Mouse (Mus musculus) liver, embryonic 16.5 days (tissue): ENCODE data around the gene Uso1. TPM values are rescaled to one million over a fixed set of nuclear protein-coding genes. Genes with fewer than 3 reads are reported as not detected.
"Not testable (repeated sequence)": the region's sequence is repeated elsewhere in the genome, so short reads cannot be mapped to it uniquely, and the experiment has no call there.

Experiments used
- ATAC-seq: fragments of 200-750 bp; cut with Nextera tagmentation; 2 replicates; pipeline ENCODE4 v1.8.0; 2017; ENCODE audit warnings: low read depth, mild to moderate bottlenecking, moderate number of reproducible peaks, moderate library complexity
- H3K27ac ChIP-seq: fragments of 300-500 bp; sonication (generic); 2 replicates; pipeline ENCODE4 v1.5.1; 2014; ENCODE audit warnings: mild to moderate bottlenecking, low read length
- H3K27me3 ChIP-seq: fragments of 300-500 bp; sonication (generic); 2 replicates; pipeline ENCODE4 v1.6.1; 2014; ENCODE audit warnings: low read depth, low read length, mixed read lengths; ENCODE audit not compliant: control insufficient read depth, insufficient read depth
- H3K36me3 ChIP-seq: fragments of 300-500 bp; sonication (generic); 2 replicates; pipeline ENCODE4 v1.6.1; 2014; ENCODE audit warnings: mild to moderate bottlenecking; ENCODE audit not compliant: control insufficient read depth, insufficient read depth
- H3K4me1 ChIP-seq: fragments of 300-500 bp; sonication (generic); 2 replicates; pipeline ENCODE4 v1.6.1; 2014; ENCODE audit warnings: low read depth, low read length, mixed read lengths; ENCODE audit not compliant: control insufficient read depth
- H3K4me2 ChIP-seq: fragments of 300-500 bp; sonication (generic); 2 replicates; pipeline ENCODE4 v1.6.1; 2014; ENCODE audit warnings: low read depth, low read length, mixed read lengths
- H3K4me3 ChIP-seq: fragments of 300-500 bp; sonication (generic); 2 replicates; pipeline ENCODE4 v1.5.1; 2014; ENCODE audit warnings: low read depth, mild to moderate bottlenecking, low read length
- H3K9ac ChIP-seq: fragments of 300-500 bp; sonication (generic); 2 replicates; pipeline ENCODE4 v1.6.1; 2014; ENCODE audit warnings: low read depth, low read length
- H3K9me3 ChIP-seq: fragments of 300-500 bp; sonication (generic); replicated peaks from 2 replicates; pipeline ENCODE4 v1.6.1; 2016; ENCODE audit warnings: low read length; ENCODE audit not compliant: control insufficient read depth
- WGBS: fragments of 180-500 bp; shearing (Covaris S2); extraction: QIAGEN DNeasy Blood & Tissue Kit; methylation state at CpG from one replicate; pipeline ENCODE4 v1.1.7; 2014; ENCODE audit not compliant: insufficient replicate concordance; 5-methylcytosine and 5-hydroxymethylcytosine counted together
- polyA plus RNA-seq: library from polyadenylated mRNA; unstranded; fragments of >200 nt; fragmentation: Nextera tagmentation; extraction: Ambion mirVana; gene quantifications from 2 replicates; pipeline ENCODE4 v1.2.1, GENCODE M21; 2015

The Uso1 gene
- polyA plus RNA-seq, 1 experiment from 2014 or later, result 19.3 TPM

DNA sequence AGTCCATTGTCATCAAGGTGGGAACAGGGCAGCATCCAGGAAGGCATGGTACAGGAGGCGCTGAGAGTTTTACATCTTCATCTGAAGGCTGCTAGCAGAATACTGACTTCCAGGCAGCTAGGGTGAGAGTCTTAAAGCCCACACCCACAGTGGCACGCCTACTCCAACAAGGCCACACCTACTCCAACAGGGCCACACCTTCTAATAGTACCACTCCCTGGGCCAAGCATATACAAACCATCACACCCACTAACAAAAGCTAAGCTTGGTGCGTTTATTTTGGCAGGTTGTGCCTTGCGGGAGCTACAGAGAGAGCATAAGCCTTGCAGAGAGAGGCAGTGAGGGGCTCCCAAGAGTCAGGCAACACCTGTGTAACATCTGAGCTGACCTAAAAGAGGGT lies 4.7 kb upstream of the Uso1 start:
- not testable (repeated sequence) for H3K9ac ChIP-seq, H3K27me3 ChIP-seq, ATAC-seq, H3K36me3 ChIP-seq, H3K9me3 ChIP-seq
- H3K4me1 ChIP-seq, result peaks cover 37% of the 10 kb centered on the region
- H3K4me2 ChIP-seq, result peak overlapping the region; percentile 33; the same call in 1 of the 2 replicates
- H3K27ac ChIP-seq, result peak overlapping the region; percentile 57; the same call in 1 of the 2 replicates
- H3K4me3 ChIP-seq, result peak overlapping the region; percentile 43
- 54% methylated on average over 4 of the region's 4 CpGs for WGBS

- WGBS, result 65% methylated on average over 3 of the region's 3 CpGs
- no peak for ATAC-seq
- Histone ChIP-seq H3K27ac (no peak overlapping the region), H3K4me1 (peaks cover 32% of the 10 kb centered on the region), H3K4me2 (no peak overlapping the region), H3K9me3 (no peaks in the 10 kb centered on the region), H3K4me3 (no peak overlapping the region), H3K27me3 (no peaks in the 10 kb centered on the region), H3K9ac (no peak overlapping the region), H3K36me3 (peaks cover 5% of the 10 kb centered on the region)
Measured at GRCm38 (mm10) chr5:92134934-92135333, 2.8 kb upstream of the Uso1 start.

- Histone ChIP-seq H3K4me2 (peak overlapping the region; percentile 86), H3K4me1 (peaks cover 32% of the 10 kb centered on the region), H3K4me3 (peak overlapping the region; percentile 90), H3K9ac (peak overlapping the region; percentile 65; the same call in 1 of the 2 replicates), H3K27me3 (no peaks in the 10 kb centered on the region), H3K9me3 (no peaks in the 10 kb centered on the region), H3K36me3 (peaks cover 1% of the 10 kb centered on the region), H3K27ac (no peak overlapping the region)
- no peak for ATAC-seq
- 55% methylated on average over 9 of the region's 9 CpGs for WGBS
Measured at GRCm38 (mm10) chr5:92136536-92137238, 1.1 kb upstream of the Uso1 start.

DNA sequence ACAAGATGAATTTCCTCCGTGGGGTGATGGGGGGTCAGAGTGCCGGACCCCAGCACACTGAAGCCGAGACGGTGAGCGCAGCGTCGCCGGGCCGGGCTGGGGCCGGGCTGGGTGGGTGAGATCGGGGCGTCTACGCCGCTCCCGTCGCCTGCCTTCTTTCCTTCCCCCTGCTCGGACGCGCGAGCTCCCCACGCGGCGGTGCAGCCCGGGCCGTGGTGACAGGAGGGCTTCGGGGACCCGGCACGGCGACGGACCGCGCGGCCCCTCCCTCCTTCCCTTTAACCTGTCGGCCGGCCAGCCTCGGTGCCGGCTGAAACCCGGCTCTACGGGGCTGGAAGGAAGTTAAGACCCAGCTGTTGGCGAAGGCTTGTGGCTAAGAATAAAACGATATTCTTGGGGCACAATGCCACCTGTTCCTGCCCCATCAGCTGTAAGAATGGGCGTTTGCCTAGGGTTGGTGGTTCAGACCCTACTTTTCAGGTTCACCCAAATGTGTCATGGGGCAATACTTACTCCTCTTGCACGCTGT lies 419 bp downstream of the Uso1 start:
- peak; percentile 65 for ATAC-seq
- H3K36me3 ChIP-seq, result no peaks in the 10 kb centered on the region
- no peaks in the 10 kb centered on the region for H3K27me3 ChIP-seq
- peaks cover 32% of the 10 kb centered on the region for H3K4me1 ChIP-seq
- H3K4me3 ChIP-seq, result peak overlapping the region; percentile 90
- H3K27ac ChIP-seq, result peak overlapping the region; percentile 82
- H3K9me3 ChIP-seq, result no peaks in the 10 kb centered on the region
- H3K4me2 ChIP-seq, result peak overlapping the region; percentile 86
- peak overlapping the region; percentile 88 for H3K9ac ChIP-seq
- whole genome bisulfite sequencing, result under 1% methylated on average over 42 of the region's 43 CpGs

DNA sequence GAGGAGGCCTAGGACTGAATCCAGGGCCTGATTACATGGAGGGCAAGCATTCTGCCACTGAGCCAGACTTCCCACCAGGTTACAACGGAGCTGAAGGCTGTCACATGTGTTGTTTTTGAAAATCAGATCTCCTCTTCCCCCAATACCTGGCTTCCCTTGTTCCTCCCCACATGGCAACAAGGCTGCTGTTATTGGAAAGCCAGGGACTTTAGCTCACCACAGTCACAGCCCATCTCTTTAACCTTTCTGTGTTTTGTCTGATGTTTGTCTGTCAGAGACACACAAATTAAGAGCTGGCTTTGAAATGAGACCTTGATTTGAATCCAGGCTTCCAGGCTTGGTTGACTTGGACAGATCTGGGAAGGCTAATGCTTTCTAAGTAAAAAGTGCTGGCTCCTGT lies 1.5 kb downstream of the Uso1 start:
- no peak for ATAC-seq
- Histone ChIP-seq H3K4me1 (peaks cover 28% of the 10 kb centered on the region), H3K4me2 (peak overlapping the region; percentile 86), H3K9ac (peak overlapping the region; percentile 88; the same call in 1 of the 2 replicates), H3K4me3 (peak overlapping the region; percentile 90), H3K27ac (no peak overlapping the region), H3K9me3 (no peaks in the 10 kb centered on the region), H3K36me3 (no peaks in the 10 kb centered on the region), H3K27me3 (no peaks in the 10 kb centered on the region)
- WGBS, result 48% methylated on average over 1 of the region's 1 CpGs

DNA sequence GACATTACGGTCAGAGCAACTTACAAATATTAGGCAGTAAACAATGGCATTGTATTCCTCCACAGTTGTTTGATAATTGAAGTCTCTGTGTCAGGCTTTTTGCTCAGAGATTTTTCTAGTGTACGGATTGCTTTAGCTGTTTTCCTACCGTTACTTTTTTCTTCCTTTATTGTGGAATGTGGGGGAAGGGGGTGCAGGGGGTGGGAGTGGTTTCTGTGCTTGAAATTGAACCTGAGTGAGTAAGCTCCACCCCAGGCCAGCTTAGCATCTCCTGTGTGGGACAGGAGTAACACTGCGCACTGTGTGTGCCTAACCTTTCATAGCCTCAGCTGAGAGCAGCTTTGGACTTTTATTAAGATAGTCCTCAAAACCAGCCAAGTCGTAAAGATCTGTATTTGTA lies 4.0 kb downstream of the Uso1 start:
- no peak for ATAC-seq
- Histone ChIP-seq H3K4me1 (peaks cover 35% of the 10 kb centered on the region), H3K4me3 (no peak overlapping the region), H3K9me3 (no peaks in the 10 kb centered on the region), H3K36me3 (peaks cover 3% of the 10 kb centered on the region; the same call in 1 of the 2 replicates), H3K27ac (no peak overlapping the region), H3K9ac (no peak overlapping the region), H3K4me2 (no peak overlapping the region), H3K27me3 (no peaks in the 10 kb centered on the region)
- 80% methylated on average over 5 of the region's 5 CpGs for WGBS

DNA sequence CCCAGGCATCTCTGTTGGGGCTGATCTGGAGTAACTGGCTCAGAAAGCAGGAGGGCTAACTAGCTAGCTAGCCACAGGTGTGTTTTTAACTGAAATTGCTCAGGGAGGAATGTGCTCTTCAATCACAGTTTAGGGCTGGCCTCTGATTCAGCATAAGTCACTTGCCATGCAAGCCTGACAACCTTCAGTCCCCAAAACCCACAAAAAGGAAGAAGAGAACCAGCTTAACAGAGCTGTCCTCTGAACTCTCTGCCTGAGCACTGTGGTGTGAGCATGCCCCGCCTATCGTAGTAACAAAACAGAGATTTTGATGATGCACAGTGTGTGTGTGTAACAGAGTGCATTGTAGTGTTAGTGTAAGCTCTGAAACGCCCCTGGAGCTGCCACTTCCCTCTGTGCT lies 4.7 kb downstream of the Uso1 start:
- Histone ChIP-seq H3K36me3 (peaks cover 3% of the 10 kb centered on the region; the same call in 1 of the 2 replicates), H3K9ac (no peak overlapping the region), H3K27me3 (no peaks in the 10 kb centered on the region), H3K4me3 (no peak overlapping the region), H3K4me1 (peaks cover 29% of the 10 kb centered on the region), H3K4me2 (no peak overlapping the region), H3K9me3 (no peaks in the 10 kb centered on the region), H3K27ac (0 out of 2 replicates have a peak overlapping the region, but pooled peaks have one; percentile 6)
- ATAC-seq, result no peak
- 73% methylated on average over 3 of the region's 3 CpGs for WGBS

DNA sequence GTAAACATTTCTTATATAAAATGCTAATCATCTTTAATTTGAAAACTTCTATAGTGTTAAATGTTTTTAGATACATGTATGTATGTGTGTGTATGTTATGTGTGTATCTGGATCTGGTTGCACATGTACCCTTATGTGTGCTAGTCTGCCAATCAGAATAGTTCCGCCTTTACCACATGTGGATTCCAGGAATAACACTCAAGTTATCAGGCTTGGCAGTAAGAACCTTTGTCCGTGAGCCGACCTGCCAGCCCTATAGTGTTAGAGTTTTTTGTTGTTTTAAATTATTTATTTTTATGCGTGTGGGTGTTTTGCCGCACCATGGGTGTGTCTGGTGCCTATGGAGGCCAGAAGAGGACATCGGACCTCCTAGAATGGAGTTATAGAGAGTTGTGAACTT lies 5.9 kb downstream of the Uso1 start:
- H3K27ac ChIP-seq, result no peak overlapping the region
- no peaks in the 10 kb centered on the region for H3K9me3 ChIP-seq
- no peaks in the 10 kb centered on the region for H3K27me3 ChIP-seq
- no peak for ATAC-seq
- H3K36me3 ChIP-seq, result peaks cover 3% of the 10 kb centered on the region; the same call in 1 of the 2 replicates
- no peak overlapping the region for H3K4me3 ChIP-seq
- H3K4me2 ChIP-seq, result no peak overlapping the region
- peaks cover 25% of the 10 kb centered on the region for H3K4me1 ChIP-seq
- H3K9ac ChIP-seq, result no peak overlapping the region
- WGBS, result 82% methylated on average over 6 of the region's 6 CpGs
